10 mouse cellular contexts compared by ENCODE assay signal in genomic region chr9:124411553-124411952, GRCm38 (mm10).
"Had no signal": no experiment of that assay in that cellular context is flagged by ENCODE, and none has a peak within 500 bp of the region (broad histone marks: within the 10 kb centered on the region; RNA-seq: fewer than 3 reads in every experiment).

No protein-coding gene starts in this region.

- DNase-seq: kidney, adult 18-20 months; kidney, postnatal 25 days; layer of hippocampus, adult 9-11 months; liver, embryonic 13.5 days; lung, adult 2 months; lung, postnatal 14 days; lung, postnatal 4 days; midbrain, embryonic 14.5 days; right cerebral cortex, postnatal 14 days; right cerebral cortex, postnatal 4 days had no signal
